26 mouse cellular contexts compared by ENCODE assay signal in the genomic region with DNA sequence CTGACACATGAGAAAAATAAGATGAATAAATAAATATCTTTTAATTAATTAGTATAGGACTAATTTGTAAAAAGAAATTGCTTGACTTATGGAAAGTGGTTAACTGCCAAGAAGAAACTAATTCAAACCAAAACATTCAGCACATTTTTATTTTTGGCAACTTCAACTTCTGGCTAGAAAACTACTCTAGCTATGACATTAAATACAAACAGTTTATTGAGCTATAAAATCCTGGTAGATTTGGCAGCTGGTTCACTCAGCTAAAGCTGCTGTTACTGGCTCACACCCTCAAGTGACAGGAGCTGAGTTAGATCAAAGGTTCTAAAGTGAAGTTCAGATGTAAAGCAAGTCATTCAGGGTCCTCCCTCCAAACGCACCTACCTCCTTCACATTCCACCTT.
"Had no signal": no experiment of that assay in that cellular context is flagged by ENCODE, and none has a peak within 500 bp of the region (broad histone marks: within the 10 kb centered on the region; RNA-seq: fewer than 3 reads in every experiment).

No protein-coding gene starts in this region.

- H3K27ac ChIP-seq: heart, adult 2 months; heart, embryonic 13.5 days; heart, embryonic 15.5 days; hindbrain, embryonic 13.5 days; hindbrain, embryonic 15.5 days; hindbrain, postnatal 0 days; kidney, embryonic 15.5 days; kidney, postnatal 0 days; limb, embryonic 12.5 days; limb, embryonic 15.5 days; liver, embryonic 12.5 days; liver, embryonic 14.5 days had no signal

- H3K36me3 ChIP-seq: heart, embryonic 13.5 days; heart, embryonic 15.5 days; hindbrain, embryonic 13.5 days; hindbrain, embryonic 15.5 days; kidney, embryonic 15.5 days; limb, embryonic 12.5 days; limb, embryonic 15.5 days had no signal

- DNase-seq: gastrocnemius, postnatal 14 days; gastrocnemius, postnatal 36 days; heart, adult 2 months; heart, postnatal 14 days; heart, postnatal 36 days; kidney, adult 11 months; kidney, adult 2 months; kidney, adult 9 months; kidney, postnatal 14 days; kidney, postnatal 36 days; layer of hippocampus, adult 9-11 months; layer of hippocampus, postnatal 36 days; left cerebral cortex, postnatal 4 days had no signal

- ATAC-seq: hindbrain, postnatal 0 days; intestine, embryonic 16.5 days; liver, embryonic 12.5 days had no signal

- H3K27me3 ChIP-seq: heart, embryonic 13.5 days; heart, embryonic 15.5 days; hindbrain, embryonic 13.5 days; hindbrain, embryonic 15.5 days; kidney, embryonic 15.5 days; limb, embryonic 12.5 days; limb, embryonic 15.5 days; liver, embryonic 12.5 days had no signal

- H3K9me3 ChIP-seq: heart, embryonic 13.5 days; heart, embryonic 15.5 days; hindbrain, embryonic 13.5 days; hindbrain, embryonic 15.5 days; kidney, embryonic 15.5 days; limb, embryonic 12.5 days; limb, embryonic 15.5 days; liver, embryonic 12.5 days had no signal

- H3K4me3 ChIP-seq: heart, adult 2 months; heart, embryonic 13.5 days; heart, embryonic 15.5 days; hindbrain, embryonic 13.5 days; hindbrain, embryonic 15.5 days; kidney, embryonic 15.5 days; limb, embryonic 12.5 days; limb, embryonic 15.5 days; liver, embryonic 12.5 days had no signal

- H3K9ac ChIP-seq: heart, embryonic 13.5 days; heart, embryonic 15.5 days; hindbrain, embryonic 13.5 days; hindbrain, embryonic 15.5 days; kidney, embryonic 15.5 days; limb, embryonic 12.5 days; limb, embryonic 15.5 days; liver, embryonic 12.5 days; liver, embryonic 14.5 days had no signal

- H3K4me2 ChIP-seq: heart, embryonic 11.5 days; heart, embryonic 13.5 days; heart, embryonic 15.5 days; hindbrain, embryonic 13.5 days; hindbrain, embryonic 15.5 days; kidney, embryonic 15.5 days; limb, embryonic 12.5 days; limb, embryonic 15.5 days; liver, embryonic 12.5 days had no signal
